Mouse (Mus musculus): ENCODE measurements at regions not wholly inside any gene's neighbourhood (a gene's known extent, or its start where the extent isn't known, plus 50 kb on each side); places are given as distances from the start of the nearest gene placed in this dataset.

- Histone ChIP-seq H3K27me3 (ENCODE audit: control insufficient read depth, insufficient read depth, low read length) (no peaks in the 10 kb centered on the region), H3K36me3 (ENCODE audit: control insufficient read depth, insufficient read depth, low read length) (no peaks in the 10 kb centered on the region), H3K4me3 (ENCODE audit: low read depth, low read length) (no peak overlapping the region), H3K4me1 (ENCODE audit: control insufficient read depth, insufficient read depth, low read length) (no peaks in the 10 kb centered on the region), H3K9ac (ENCODE audit: low read length) (no peak overlapping the region), H3K4me2 (ENCODE audit: low read depth) (no peak overlapping the region), H3K27ac (ENCODE audit: low read depth, low read length) (no peak overlapping the region), H3K9me3 (ENCODE audit: control insufficient read depth, low read length) (no peaks in the 10 kb centered on the region)
- ATAC-seq (ENCODE audit: insufficient read depth, low FRiP score, low TSS enrichment) = no peak
- DNase-seq (ENCODE audit: low spot score) = no peak
- WGBS = 91% methylated on average over 2 of the region's 2 CpGs
Observed at GRCm38 (mm10) chr10:8064281-8064680, 108.3 kb upstream of the Tab2 start.

GRCm38 (mm10) chr10:8063458-8064090, 107.5 kb upstream of the Tab2 start:
- Histone ChIP-seq H3K9ac (ENCODE audit: low read length) (no peak overlapping the region), H3K27ac (ENCODE audit: low read depth, low read length) (no peak overlapping the region), H3K9me3 (ENCODE audit: control insufficient read depth, low read length) (no peaks in the 10 kb centered on the region), H3K4me3 (ENCODE audit: low read depth, low read length) (no peak overlapping the region), H3K27me3 (ENCODE audit: control insufficient read depth, insufficient read depth, low read length) (no peaks in the 10 kb centered on the region), H3K36me3 (ENCODE audit: control insufficient read depth, insufficient read depth, low read length) (no peaks in the 10 kb centered on the region), H3K4me2 (ENCODE audit: low read depth) (no peak overlapping the region), H3K4me1 (ENCODE audit: control insufficient read depth, insufficient read depth, low read length) (no peaks in the 10 kb centered on the region)
- 80% methylated on average over 5 of the region's 5 CpGs for WGBS
- DNase-seq (ENCODE audit: low spot score) (no peak), ATAC-seq (ENCODE audit: insufficient read depth, low FRiP score, low TSS enrichment) (no peak)

- DNase-seq (ENCODE audit: low spot score) (no peak), ATAC-seq (ENCODE audit: insufficient read depth, low FRiP score, low TSS enrichment) (no peak)
- Histone ChIP-seq H3K9me3 (ENCODE audit: control insufficient read depth, low read length) (no peaks in the 10 kb centered on the region), H3K27ac (ENCODE audit: low read depth, low read length) (no peak overlapping the region), H3K4me2 (ENCODE audit: low read depth) (no peak overlapping the region), H3K27me3 (ENCODE audit: control insufficient read depth, insufficient read depth, low read length) (no peaks in the 10 kb centered on the region), H3K9ac (ENCODE audit: low read length) (no peak overlapping the region), H3K4me3 (ENCODE audit: low read depth, low read length) (no peak overlapping the region), H3K36me3 (ENCODE audit: control insufficient read depth, insufficient read depth, low read length) (no peaks in the 10 kb centered on the region), H3K4me1 (ENCODE audit: control insufficient read depth, insufficient read depth, low read length) (no peaks in the 10 kb centered on the region)
Observed at GRCm38 (mm10) chr10:8060987-8061386, 105.0 kb upstream of the Tab2 start.

- no peak for ATAC-seq (ENCODE audit: insufficient read depth, low FRiP score, low TSS enrichment)
- no peaks in the 10 kb centered on the region for H3K36me3 ChIP-seq (ENCODE audit: control insufficient read depth, insufficient read depth, low read length)
- H3K9ac ChIP-seq (ENCODE audit: low read length) = no peak overlapping the region
- DNase-seq (ENCODE audit: low spot score) = no peak
- no peak overlapping the region for H3K27ac ChIP-seq (ENCODE audit: low read depth, low read length)
- no peaks in the 10 kb centered on the region for H3K4me1 ChIP-seq (ENCODE audit: control insufficient read depth, insufficient read depth, low read length)
- no peaks in the 10 kb centered on the region for H3K27me3 ChIP-seq (ENCODE audit: control insufficient read depth, insufficient read depth, low read length)
- 69% methylated on average over 1 of the region's 1 CpGs for WGBS
- no peak overlapping the region for H3K4me3 ChIP-seq (ENCODE audit: low read depth, low read length)
- no peaks in the 10 kb centered on the region for H3K9me3 ChIP-seq (ENCODE audit: control insufficient read depth, low read length)
- H3K4me2 ChIP-seq (ENCODE audit: low read depth) = no peak overlapping the region
Observed at GRCm38 (mm10) chr10:8059769-8060168, 103.7 kb upstream of the Tab2 start.

- Histone ChIP-seq H3K27ac (ENCODE audit: low read depth, low read length) (no peak overlapping the region), H3K27me3 (ENCODE audit: control insufficient read depth, insufficient read depth, low read length) (no peaks in the 10 kb centered on the region), H3K4me2 (ENCODE audit: low read depth) (no peak overlapping the region), H3K36me3 (ENCODE audit: control insufficient read depth, insufficient read depth, low read length) (no peaks in the 10 kb centered on the region), H3K9ac (ENCODE audit: low read length) (no peak overlapping the region), H3K4me3 (ENCODE audit: low read depth, low read length) (no peak overlapping the region), H3K4me1 (ENCODE audit: control insufficient read depth, insufficient read depth, low read length) (no peaks in the 10 kb centered on the region), H3K9me3 (ENCODE audit: control insufficient read depth, low read length) (no peaks in the 10 kb centered on the region)
- no peak for DNase-seq (ENCODE audit: low spot score)
- ATAC-seq (ENCODE audit: insufficient read depth, low FRiP score, low TSS enrichment) = no peak
- 89% methylated on average over 5 of the region's 5 CpGs for WGBS
Observed at GRCm38 (mm10) chr10:8057855-8058254, 101.8 kb upstream of the Tab2 start.

GRCm38 (mm10) chr10:8055293-8055692, 99.3 kb upstream of the Tab2 start:
- Histone ChIP-seq H3K4me3 (ENCODE audit: low read depth, low read length) (no peak overlapping the region), H3K4me2 (ENCODE audit: low read depth) (no peak overlapping the region), H3K27me3 (ENCODE audit: control insufficient read depth, insufficient read depth, low read length) (no peaks in the 10 kb centered on the region), H3K9ac (ENCODE audit: low read length) (no peak overlapping the region), H3K27ac (ENCODE audit: low read depth, low read length) (no peak overlapping the region), H3K9me3 (ENCODE audit: control insufficient read depth, low read length) (no peaks in the 10 kb centered on the region), H3K4me1 (ENCODE audit: control insufficient read depth, insufficient read depth, low read length) (no peaks in the 10 kb centered on the region), H3K36me3 (ENCODE audit: control insufficient read depth, insufficient read depth, low read length) (no peaks in the 10 kb centered on the region)
- WGBS = 68% methylated on average over 6 of the region's 6 CpGs
- no peak for ATAC-seq (ENCODE audit: insufficient read depth, low FRiP score, low TSS enrichment)
- DNase-seq (ENCODE audit: low spot score) = no peak

GRCm38 (mm10) chr10:8043416-8044163, 87.6 kb upstream of the Tab2 start:
- Histone ChIP-seq H3K9me3 (ENCODE audit: control insufficient read depth, low read length) (no peaks in the 10 kb centered on the region), H3K9ac (ENCODE audit: low read length) (no peak overlapping the region), H3K36me3 (ENCODE audit: control insufficient read depth, insufficient read depth, low read length) (no peaks in the 10 kb centered on the region), H3K4me1 (ENCODE audit: control insufficient read depth, insufficient read depth, low read length) (no peaks in the 10 kb centered on the region), H3K4me3 (ENCODE audit: low read depth, low read length) (no peak overlapping the region), H3K27ac (ENCODE audit: low read depth, low read length) (no peak overlapping the region), H3K4me2 (ENCODE audit: low read depth) (no peak overlapping the region), H3K27me3 (ENCODE audit: control insufficient read depth, insufficient read depth, low read length) (no peaks in the 10 kb centered on the region)
- DNase-seq (ENCODE audit: low spot score) (no peak), ATAC-seq (ENCODE audit: insufficient read depth, low FRiP score, low TSS enrichment) (no peak)
- 97% methylated on average over 3 of the region's 3 CpGs for WGBS

GRCm38 (mm10) chr10:8042306-8042705, 86.3 kb upstream of the Tab2 start:
- no peak for DNase-seq (ENCODE audit: low spot score)
- H3K4me1 ChIP-seq (ENCODE audit: control insufficient read depth, insufficient read depth, low read length) = peaks cover 9% of the 10 kb centered on the region; the same call in 1 of the 2 replicates
- H3K9me3 ChIP-seq (ENCODE audit: control insufficient read depth, low read length) = no peaks in the 10 kb centered on the region
- H3K27ac ChIP-seq (ENCODE audit: low read depth, low read length) = no peak overlapping the region
- no peak overlapping the region for H3K4me3 ChIP-seq (ENCODE audit: low read depth, low read length)
- H3K9ac ChIP-seq (ENCODE audit: low read length) = no peak overlapping the region
- no peaks in the 10 kb centered on the region for H3K27me3 ChIP-seq (ENCODE audit: control insufficient read depth, insufficient read depth, low read length)
- WGBS = 89% methylated on average over 6 of the region's 6 CpGs
- no peak overlapping the region for H3K4me2 ChIP-seq (ENCODE audit: low read depth)
- H3K36me3 ChIP-seq (ENCODE audit: control insufficient read depth, insufficient read depth, low read length) = no peaks in the 10 kb centered on the region
- no peak for ATAC-seq (ENCODE audit: insufficient read depth, low FRiP score, low TSS enrichment)

- Histone ChIP-seq H3K4me2 (ENCODE audit: low read depth) (no peak overlapping the region), H3K4me3 (ENCODE audit: low read depth, low read length) (no peak overlapping the region), H3K4me1 (ENCODE audit: control insufficient read depth, insufficient read depth, low read length) (peaks cover 9% of the 10 kb centered on the region; the same call in 1 of the 2 replicates), H3K9me3 (ENCODE audit: control insufficient read depth, low read length) (no peaks in the 10 kb centered on the region), H3K27me3 (ENCODE audit: control insufficient read depth, insufficient read depth, low read length) (no peaks in the 10 kb centered on the region), H3K36me3 (ENCODE audit: control insufficient read depth, insufficient read depth, low read length) (no peaks in the 10 kb centered on the region), H3K27ac (ENCODE audit: low read depth, low read length) (no peak overlapping the region), H3K9ac (ENCODE audit: low read length) (no peak overlapping the region)
- DNase-seq (ENCODE audit: low spot score) = no peak
- WGBS = 77% methylated on average over 8 of the region's 8 CpGs
- ATAC-seq (ENCODE audit: insufficient read depth, low FRiP score, low TSS enrichment) = no peak
Observed at GRCm38 (mm10) chr10:8041790-8042189, 85.8 kb upstream of the Tab2 start.
